Mouse (Mus musculus) embryonic facial prominence, embryonic 10.5 days (tissue): ENCODE measurements around the gene Sag. TPM values are rescaled to one million over a fixed set of nuclear protein-coding genes. Genes with fewer than 3 reads are reported as not detected.

Experiments used
- DNase-seq: peaks from one replicate; pipeline ENCODE4 v3.0.0-alpha.2; 2017; ENCODE audit warnings: low spot score
- H3K27ac ChIP-seq: fragments of 300-500 bp; sonication (generic); replicated peaks from 2 replicates; pipeline ENCODE4 v1.5.1; 2016; ENCODE audit warnings: mild to moderate bottlenecking
- H3K27me3 ChIP-seq: fragments of 300-500 bp; sonication (generic); replicated peaks from 2 replicates; pipeline ENCODE4 v1.6.1; 2016; ENCODE audit warnings: low read depth, mild to moderate bottlenecking; ENCODE audit not compliant: poor library complexity, severe bottlenecking
- H3K36me3 ChIP-seq: fragments of 300-500 bp; sonication (generic); replicated peaks from 2 replicates; pipeline ENCODE4 v1.6.1; 2016; ENCODE audit warnings: mild to moderate bottlenecking, moderate library complexity
- H3K4me1 ChIP-seq: fragments of 300-500 bp; sonication (generic); 2 replicates; pipeline ENCODE4 v1.6.1; 2016
- H3K4me3 ChIP-seq: fragments of 300-500 bp; sonication (generic); 2 replicates; pipeline ENCODE4 v1.5.1; 2016; ENCODE audit warnings: mild to moderate bottlenecking, moderate library complexity
- H3K9me3 ChIP-seq: fragments of 300-500 bp; sonication (generic); 2 replicates; pipeline ENCODE4 v1.6.1; 2016; ENCODE audit warnings: mild to moderate bottlenecking
- WGBS: fragments of 180-500 bp; shearing (Covaris S2); methylation state at CpG from one replicate; pipeline ENCODE4 v1.1.7; 2016; 5-methylcytosine and 5-hydroxymethylcytosine counted together
- polyA plus RNA-seq: library from polyadenylated mRNA; unstranded; fragments of >200 nt; fragmentation: Nextera tagmentation; extraction: Ambion mirVana; gene quantifications from 2 replicates; pipeline ENCODE4 v1.2.1, GENCODE M21; 2016

Gene Sag
- polyA plus RNA-seq, 1 experiment from 2014 or later = 5.6 TPM

GRCm38 (mm10) chr1:87864889-87865288 lies 61.4 kb downstream of the Sag start:
- no peak overlapping the region for H3K27ac ChIP-seq
- no peaks in the 10 kb centered on the region for H3K36me3 ChIP-seq
- H3K4me3 ChIP-seq = no peak overlapping the region
- DNase-seq = no peak
- H3K9me3 ChIP-seq = no peaks in the 10 kb centered on the region
- no peaks in the 10 kb centered on the region for H3K27me3 ChIP-seq
- H3K4me1 ChIP-seq = peaks cover 8% of the 10 kb centered on the region

- H3K27ac ChIP-seq = no peak overlapping the region
- no peak for DNase-seq
- no peak overlapping the region for H3K4me3 ChIP-seq
- peaks cover 21% of the 10 kb centered on the region for H3K4me1 ChIP-seq
- no peaks in the 10 kb centered on the region for H3K9me3 ChIP-seq
- 85% methylated on average over 1 of the region's 1 CpGs for WGBS
- H3K36me3 ChIP-seq = no peaks in the 10 kb centered on the region
- H3K27me3 ChIP-seq = no peaks in the 10 kb centered on the region
Observed at GRCm38 (mm10) chr1:87866672-87867071, 63.2 kb downstream of the Sag start.

GRCm38 (mm10) chr1:87871546-87871945 lies 68.1 kb downstream of the Sag start:
- Histone ChIP-seq H3K4me3 (no peak overlapping the region), H3K27me3 (no peaks in the 10 kb centered on the region), H3K27ac (no peak overlapping the region), H3K36me3 (no peaks in the 10 kb centered on the region), H3K4me1 (peaks cover 14% of the 10 kb centered on the region), H3K9me3 (no peaks in the 10 kb centered on the region)
- no peak for DNase-seq

GRCm38 (mm10) chr1:87873081-87873480 lies 69.6 kb downstream of the Sag start:
- Histone ChIP-seq H3K9me3 (no peaks in the 10 kb centered on the region), H3K27me3 (no peaks in the 10 kb centered on the region), H3K4me1 (peaks cover 27% of the 10 kb centered on the region), H3K36me3 (no peaks in the 10 kb centered on the region), H3K27ac (no peak overlapping the region), H3K4me3 (no peak overlapping the region)
- DNase-seq = no peak

- H3K36me3 ChIP-seq = peaks cover 10% of the 10 kb centered on the region; the same call in 1 of the 2 replicates
- no peaks in the 10 kb centered on the region for H3K27me3 ChIP-seq
- H3K4me1 ChIP-seq = peaks cover 32% of the 10 kb centered on the region
- WGBS = 89% methylated on average over 1 of the region's 1 CpGs
- H3K9me3 ChIP-seq = no peaks in the 10 kb centered on the region
- no peak overlapping the region for H3K4me3 ChIP-seq
- no peak for DNase-seq
- no peak overlapping the region for H3K27ac ChIP-seq
Observed at GRCm38 (mm10) chr1:87876065-87876464, 72.6 kb downstream of the Sag start.

GRCm38 (mm10) chr1:87877552-87878283 lies 74.2 kb downstream of the Sag start:
- H3K4me3 ChIP-seq = no peak overlapping the region
- peaks cover 23% of the 10 kb centered on the region; the same call in 1 of the 2 replicates for H3K36me3 ChIP-seq
- 81% methylated on average over 9 of the region's 9 CpGs for WGBS
- no peak for DNase-seq
- H3K4me1 ChIP-seq = peaks cover 25% of the 10 kb centered on the region
- no peaks in the 10 kb centered on the region for H3K9me3 ChIP-seq
- H3K27me3 ChIP-seq = no peaks in the 10 kb centered on the region
- H3K27ac ChIP-seq = no peak overlapping the region

- Histone ChIP-seq H3K9me3 (no peaks in the 10 kb centered on the region), H3K27ac (no peak overlapping the region), H3K4me3 (no peak overlapping the region), H3K27me3 (no peaks in the 10 kb centered on the region), H3K36me3 (peaks cover 36% of the 10 kb centered on the region), H3K4me1 (peaks cover 25% of the 10 kb centered on the region)
- 90% methylated on average over 3 of the region's 3 CpGs for WGBS
- DNase-seq = no peak
Observed at GRCm38 (mm10) chr1:87879034-87879433, 75.6 kb downstream of the Sag start.

GRCm38 (mm10) chr1:87879494-87880325 lies 76.2 kb downstream of the Sag start:
- 78% methylated on average over 3 of the region's 3 CpGs for WGBS
- no peaks in the 10 kb centered on the region for H3K27me3 ChIP-seq
- peaks cover 43% of the 10 kb centered on the region for H3K36me3 ChIP-seq
- H3K4me1 ChIP-seq = peaks cover 25% of the 10 kb centered on the region
- no peak overlapping the region for H3K27ac ChIP-seq
- no peak for DNase-seq
- H3K9me3 ChIP-seq = no peaks in the 10 kb centered on the region
- H3K4me3 ChIP-seq = no peak overlapping the region

GRCm38 (mm10) chr1:87880326-87880627 lies 76.8 kb downstream of the Sag start:
- WGBS = 87% methylated on average over 6 of the region's 6 CpGs
- H3K4me3 ChIP-seq = no peak overlapping the region
- no peak for DNase-seq
- no peaks in the 10 kb centered on the region for H3K27me3 ChIP-seq
- peaks cover 49% of the 10 kb centered on the region for H3K36me3 ChIP-seq
- no peaks in the 10 kb centered on the region for H3K9me3 ChIP-seq
- no peak overlapping the region for H3K27ac ChIP-seq
- peaks cover 25% of the 10 kb centered on the region for H3K4me1 ChIP-seq

- WGBS = 77% methylated on average over 2 of the region's 2 CpGs
- H3K27me3 ChIP-seq = no peaks in the 10 kb centered on the region
Observed at GRCm38 (mm10) chr1:87880856-87881255, 77.4 kb downstream of the Sag start.

GRCm38 (mm10) chr1:87881726-87882125 lies 78.2 kb downstream of the Sag start:
- Histone ChIP-seq H3K27me3 (no peaks in the 10 kb centered on the region), H3K36me3 (peaks cover 60% of the 10 kb centered on the region), H3K27ac (no peak overlapping the region), H3K4me3 (no peak overlapping the region), H3K9me3 (no peaks in the 10 kb centered on the region), H3K4me1 (peaks cover 23% of the 10 kb centered on the region)
- no peak for DNase-seq
- WGBS = 86% methylated on average over 4 of the region's 4 CpGs

More at GRCm38 (mm10) chr1:87880856-87881255, 77.4 kb downstream of the Sag start:
- no peak overlapping the region for H3K4me3 ChIP-seq
- peaks cover 25% of the 10 kb centered on the region for H3K4me1 ChIP-seq
- DNase-seq = no peak
- H3K36me3 ChIP-seq = peaks cover 53% of the 10 kb centered on the region
- no peaks in the 10 kb centered on the region for H3K9me3 ChIP-seq
- no peak overlapping the region for H3K27ac ChIP-seq

GRCm38 (mm10) chr1:87882554-87882953 lies 79.1 kb downstream of the Sag start:
- peaks cover 16% of the 10 kb centered on the region for H3K4me1 ChIP-seq

GRCm38 (mm10) chr1:87890960-87891359 lies 87.5 kb downstream of the Sag start:
- H3K36me3 ChIP-seq = peaks cover 12% of the 10 kb centered on the region
- 84% methylated on average over 1 of the region's 1 CpGs for WGBS
- H3K27me3 ChIP-seq = no peaks in the 10 kb centered on the region
- no peak overlapping the region for H3K27ac ChIP-seq
- H3K4me1 ChIP-seq = no peaks in the 10 kb centered on the region
- no peak for DNase-seq
- H3K9me3 ChIP-seq = no peaks in the 10 kb centered on the region
- no peak overlapping the region for H3K4me3 ChIP-seq

More at GRCm38 (mm10) chr1:87882554-87882953, 79.1 kb downstream of the Sag start:
- H3K9me3 ChIP-seq = no peaks in the 10 kb centered on the region
- DNase-seq = no peak
- no peak overlapping the region for H3K4me3 ChIP-seq
- peaks cover 63% of the 10 kb centered on the region for H3K36me3 ChIP-seq
- no peaks in the 10 kb centered on the region for H3K27me3 ChIP-seq
- H3K27ac ChIP-seq = no peak overlapping the region
